Mouse (Mus musculus) liver (tissue): ENCODE measurements around the gene Arsj.

Source experiments
- DNase-seq: peaks from one replicate; pipeline ENCODE4 v3.0.0-alpha.2; 2020; ENCODE audit warnings: mixed read lengths

The Arsj gene

GRCm38 (mm10) chr3:126363568-126364505, at the start of gene Arsj:
Arsj (plus strand) TSS chr3:126363684.
- peak; percentile 26 for DNase-seq

- DNase-seq: no peak
Observed at GRCm38 (mm10) chr3:126324872-126325498, 38.5 kb upstream of the Arsj start.

GRCm38 (mm10) chr3:126325891-126326627, 37.4 kb upstream of the Arsj start:
- no peak for DNase-seq

GRCm38 (mm10) chr3:126326628-126327325, 36.7 kb upstream of the Arsj start:
- DNase-seq: no peak

- no peak for DNase-seq
Observed at GRCm38 (mm10) chr3:126335329-126335728, 28.2 kb upstream of the Arsj start.

- no peak for DNase-seq
Observed at GRCm38 (mm10) chr3:126344745-126345144, 18.7 kb upstream of the Arsj start.

GRCm38 (mm10) chr3:126359760-126360159, 3.7 kb upstream of the Arsj start:
- no peak for DNase-seq

GRCm38 (mm10) chr3:126362392-126362791, 1.1 kb upstream of the Arsj start:
- no peak for DNase-seq

GRCm38 (mm10) chr3:126362931-126363525, 456 bp upstream of the Arsj start:
- no peak for DNase-seq

GRCm38 (mm10) chr3:126364555-126364954, 1.1 kb downstream of the Arsj start:
- no peak for DNase-seq

GRCm38 (mm10) chr3:126370571-126370970, 7.1 kb downstream of the Arsj start:
- no peak for DNase-seq

GRCm38 (mm10) chr3:126372815-126373545, 9.5 kb downstream of the Arsj start:
- no peak for DNase-seq

GRCm38 (mm10) chr3:126373721-126374120, 10.2 kb downstream of the Arsj start:
- no peak for DNase-seq

GRCm38 (mm10) chr3:126379252-126379651, 15.8 kb downstream of the Arsj start:
- no peak for DNase-seq

- no peak for DNase-seq
Observed at GRCm38 (mm10) chr3:126379702-126380101, 16.2 kb downstream of the Arsj start.

GRCm38 (mm10) chr3:126383276-126383675, 19.8 kb downstream of the Arsj start:
- DNase-seq: no peak

- DNase-seq: no peak
Observed at GRCm38 (mm10) chr3:126384657-126385438, 21.4 kb downstream of the Arsj start.

GRCm38 (mm10) chr3:126397451-126397850, 34.0 kb downstream of the Arsj start:
- no peak for DNase-seq

- no peak for DNase-seq
Observed at GRCm38 (mm10) chr3:126397985-126398630, 34.6 kb downstream of the Arsj start.

GRCm38 (mm10) chr3:126400726-126401125, 37.2 kb downstream of the Arsj start:
- no peak for DNase-seq
